Mouse (Mus musculus) midbrain, embryonic 13.5 days (tissue): ENCODE data around the gene Rap1gap. TPM values are rescaled to one million over a fixed set of nuclear protein-coding genes. Genes with fewer than 3 reads are reported as not detected.

ENCODE experiments used
- ATAC-seq: fragments of 200-750 bp; cut with Nextera tagmentation; 2 replicates; pipeline ENCODE4 v1.8.0; 2017; ENCODE audit warnings: mild to moderate bottlenecking, moderate TSS enrichment, moderate library complexity
- H3K27ac ChIP-seq: fragments of 300-500 bp; sonication (generic); 2 replicates; pipeline ENCODE4 v1.5.1; 2015; ENCODE audit warnings: inconsistent platforms, mild to moderate bottlenecking, moderate library complexity
- H3K27me3 ChIP-seq: fragments of 300-500 bp; sonication (generic); 2 replicates; pipeline ENCODE4 v1.6.1; 2015; ENCODE audit warnings: mild to moderate bottlenecking, inconsistent platforms
- H3K36me3 ChIP-seq: fragments of 300-500 bp; sonication (generic); 2 replicates; pipeline ENCODE4 v1.6.1; 2015; ENCODE audit warnings: mild to moderate bottlenecking, inconsistent platforms
- H3K4me1 ChIP-seq: fragments of 300-500 bp; sonication (generic); replicated peaks from 2 replicates; pipeline ENCODE4 v1.6.1; 2015; ENCODE audit warnings: inconsistent platforms
- H3K4me2 ChIP-seq: fragments of 300-500 bp; sonication (generic); replicated peaks from 2 replicates; pipeline ENCODE4 v1.6.1; 2015; ENCODE audit warnings: moderate library complexity, mild to moderate bottlenecking, inconsistent platforms
- H3K4me3 ChIP-seq: fragments of 300-500 bp; sonication (generic); replicated peaks from 2 replicates; pipeline ENCODE4 v1.5.1; 2015; ENCODE audit warnings: mild to moderate bottlenecking, inconsistent platforms
- H3K9ac ChIP-seq: fragments of 300-500 bp; sonication (generic); replicated peaks from 2 replicates; pipeline ENCODE4 v1.6.1; 2015; ENCODE audit warnings: mild to moderate bottlenecking, inconsistent platforms
- H3K9me3 ChIP-seq: fragments of 300-500 bp; sonication (generic); 2 replicates; pipeline ENCODE4 v1.6.1; 2016; ENCODE audit warnings: mild to moderate bottlenecking, inconsistent platforms
- WGBS: fragments of 180-500 bp; shearing (Covaris S2); methylation state at CpG from one replicate; pipeline ENCODE4 v1.1.7; 2015; 5-methylcytosine and 5-hydroxymethylcytosine counted together
- polyA plus RNA-seq: library from polyadenylated mRNA; unstranded; fragments of >200 nt; fragmentation: Nextera tagmentation; extraction: Ambion mirVana; gene quantifications from 2 replicates; pipeline ENCODE4 v1.2.1, GENCODE M21; 2015

Rap1gap gene
- polyA plus RNA-seq, 1 experiment from 2014 or later = 30.4 TPM

DNA sequence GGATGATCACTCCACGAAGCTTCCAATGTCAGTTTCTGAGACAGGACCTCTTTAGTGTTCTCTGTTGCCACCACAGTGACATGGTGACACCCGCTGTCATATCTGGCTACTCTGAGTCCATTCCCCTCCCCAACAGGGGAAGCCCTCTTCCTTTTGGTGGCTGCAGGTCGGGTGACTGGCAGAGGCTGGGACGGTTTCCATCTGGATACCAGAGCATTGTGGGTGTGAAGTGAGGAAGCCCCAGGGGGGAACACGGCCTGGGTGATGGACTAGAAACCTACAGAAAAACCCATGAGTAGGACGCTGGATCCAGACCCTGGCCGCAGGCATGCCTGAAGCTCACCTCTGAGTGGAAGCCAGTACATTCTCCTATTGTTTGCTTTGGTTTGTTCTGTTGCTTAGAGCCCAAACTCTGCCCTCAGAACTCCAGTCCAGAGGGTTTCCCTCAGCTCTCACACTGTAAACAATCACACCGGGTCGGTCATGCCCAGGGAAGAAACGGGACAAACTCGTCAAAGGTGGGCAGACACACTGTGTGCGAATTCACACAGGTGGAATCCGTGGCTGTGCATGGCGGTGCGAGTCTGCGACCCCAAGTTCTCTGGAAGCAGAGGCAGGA, 108.0 kb downstream of the Rap1gap start:
- WGBS = 87% methylated on average over 16 of the region's 16 CpGs

GRCm38 (mm10) chr4:137773369-137773899, 108.9 kb downstream of the Rap1gap start:
- Histone ChIP-seq H3K9ac (no peak overlapping the region), H3K4me3 (no peak overlapping the region), H3K27ac (no peak overlapping the region), H3K4me1 (0 out of 2 replicates have a peak, but pooled peaks cover 8% of the 10 kb centered on the region), H3K4me2 (no peak overlapping the region), H3K36me3 (no peaks in the 10 kb centered on the region), H3K9me3 (no peaks in the 10 kb centered on the region), H3K27me3 (no peaks in the 10 kb centered on the region)
- no peak for ATAC-seq
- 9% methylated on average over 2 of the region's 2 CpGs for WGBS

More for the DNA sequence above, 108.0 kb downstream of the Rap1gap start:
- Histone ChIP-seq H3K36me3 (no peaks in the 10 kb centered on the region), H3K4me3 (no peak overlapping the region), H3K4me1 (0 out of 2 replicates have a peak, but pooled peaks cover 11% of the 10 kb centered on the region), H3K27me3 (no peaks in the 10 kb centered on the region), H3K4me2 (no peak overlapping the region), H3K27ac (no peak overlapping the region), H3K9ac (no peak overlapping the region), H3K9me3 (no peaks in the 10 kb centered on the region)
- ATAC-seq = no peak

DNA sequence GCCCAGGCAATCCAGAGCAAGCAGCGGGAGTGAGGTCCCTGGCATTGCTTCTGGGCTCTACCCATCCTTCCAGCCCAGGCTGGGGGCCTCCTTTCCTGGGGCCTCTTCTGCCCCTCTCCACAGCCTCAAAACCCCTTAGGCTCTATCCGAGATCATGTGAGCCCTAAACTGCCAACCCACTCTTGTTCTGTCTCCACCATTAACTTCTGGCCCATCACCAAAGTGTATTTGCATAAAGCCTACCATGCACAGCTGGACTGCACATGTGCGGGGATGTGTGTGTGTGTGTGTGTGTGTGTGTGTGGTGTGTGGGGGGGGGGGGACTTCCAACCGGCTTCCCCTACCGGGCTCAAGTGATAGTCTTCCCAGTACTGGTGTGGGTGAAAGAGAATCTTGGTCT, 109.5 kb downstream of the Rap1gap start:
- H3K27ac ChIP-seq = no peak overlapping the region
- WGBS = 66% methylated on average over 3 of the region's 5 CpGs
- H3K9me3 ChIP-seq = no peaks in the 10 kb centered on the region
- ATAC-seq = no peak
- no peak overlapping the region for H3K4me2 ChIP-seq
- H3K9ac ChIP-seq = no peak overlapping the region
- 0 out of 2 replicates have a peak, but pooled peaks cover 6% of the 10 kb centered on the region for H3K4me1 ChIP-seq
- no peaks in the 10 kb centered on the region for H3K27me3 ChIP-seq
- no peak overlapping the region for H3K4me3 ChIP-seq
- H3K36me3 ChIP-seq = no peaks in the 10 kb centered on the region

DNA sequence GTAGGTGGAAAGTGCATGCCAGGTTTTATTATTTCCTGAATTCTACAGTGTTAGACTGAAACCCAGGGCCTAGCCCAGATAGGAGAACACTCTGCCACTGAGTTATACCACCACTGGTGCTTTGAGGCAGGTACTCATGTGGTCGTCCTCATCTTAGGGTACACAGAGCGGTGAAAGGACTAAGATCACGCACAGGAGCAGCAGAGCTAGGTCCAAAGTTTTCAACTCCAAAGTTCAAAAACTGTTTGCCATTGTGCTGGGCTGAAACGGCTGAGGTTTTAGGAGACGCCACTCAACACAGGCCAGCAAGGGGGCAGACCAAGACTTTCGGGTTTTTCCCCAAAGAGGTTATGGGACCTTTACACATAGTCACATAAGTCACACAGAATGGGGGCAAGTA, 110.0 kb downstream of the Rap1gap start:
- ATAC-seq = no peak
- H3K4me3 ChIP-seq = no peak overlapping the region
- no peaks in the 10 kb centered on the region for H3K9me3 ChIP-seq
- no peaks in the 10 kb centered on the region for H3K27me3 ChIP-seq
- no peak overlapping the region for H3K27ac ChIP-seq
- H3K4me2 ChIP-seq = no peak overlapping the region
- 0 out of 2 replicates have a peak, but pooled peaks cover 6% of the 10 kb centered on the region for H3K4me1 ChIP-seq
- WGBS = 88% methylated on average over 6 of the region's 6 CpGs
- no peak overlapping the region for H3K9ac ChIP-seq
- no peaks in the 10 kb centered on the region for H3K36me3 ChIP-seq

DNA sequence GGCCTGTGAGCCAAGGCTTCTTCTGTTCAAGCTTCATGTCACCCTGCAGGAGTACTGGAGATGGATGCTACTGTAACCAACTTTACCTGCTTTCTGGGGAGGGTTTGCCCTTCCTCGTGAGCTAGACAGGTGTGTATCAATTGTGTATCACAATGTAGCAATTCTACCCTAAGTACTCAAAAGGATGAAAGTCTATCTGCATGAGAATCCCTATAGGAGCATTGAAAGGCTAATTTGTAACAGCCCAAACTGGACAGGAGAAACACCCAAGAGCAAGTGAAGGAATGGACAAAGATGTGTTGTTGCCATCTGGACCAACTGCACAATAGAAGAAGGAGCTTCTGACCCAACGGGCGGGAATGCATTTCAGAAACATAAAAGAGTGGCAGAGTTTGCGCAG, 113.3 kb downstream of the Rap1gap start:
- no peak overlapping the region for H3K4me3 ChIP-seq
- H3K27ac ChIP-seq = no peak overlapping the region
- H3K9me3 ChIP-seq = no peaks in the 10 kb centered on the region
- no peak overlapping the region for H3K9ac ChIP-seq
- 0 out of 2 replicates have a peak, but pooled peaks cover 6% of the 10 kb centered on the region for H3K4me1 ChIP-seq
- H3K27me3 ChIP-seq = no peaks in the 10 kb centered on the region
- H3K4me2 ChIP-seq = no peak overlapping the region
- H3K36me3 ChIP-seq = no peaks in the 10 kb centered on the region
- 86% methylated on average over 4 of the region's 4 CpGs for WGBS
- ATAC-seq = no peak

DNA sequence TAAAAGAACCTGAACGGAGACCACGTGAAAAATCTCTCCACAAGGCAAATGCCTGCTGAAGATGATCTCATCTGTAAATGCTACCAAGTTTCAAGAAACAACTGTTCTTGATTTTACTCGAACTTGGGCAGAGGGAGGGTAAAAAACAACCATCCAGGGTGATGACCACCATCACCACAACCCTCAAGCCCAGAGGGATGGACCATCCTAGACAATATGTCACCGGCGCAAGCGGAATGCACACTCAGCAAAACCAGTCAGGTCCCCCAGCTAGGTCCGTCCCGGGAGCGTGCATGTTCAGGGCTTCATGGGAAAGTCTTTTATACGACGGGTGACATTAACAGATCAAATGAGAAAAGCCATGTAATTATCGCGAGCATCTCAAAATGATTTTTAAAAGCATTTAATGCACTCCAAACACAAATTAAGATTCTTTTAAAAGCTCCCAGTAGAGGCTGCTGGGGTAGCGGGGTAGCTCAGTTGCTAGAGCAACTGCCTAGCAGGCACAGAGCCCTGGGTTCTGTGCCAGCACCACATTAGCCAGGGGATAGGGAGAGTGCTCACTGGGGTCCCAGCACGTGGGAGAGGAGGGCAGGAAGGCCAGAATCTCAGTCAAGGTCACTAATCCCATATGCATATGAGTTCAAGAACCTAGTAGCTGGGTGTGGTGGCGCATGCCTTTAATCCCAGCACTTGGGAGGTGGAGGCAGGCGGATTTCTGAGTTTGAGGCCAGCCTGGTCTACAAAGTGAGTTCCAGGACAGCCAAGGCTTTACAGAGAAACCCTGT, 114.1 kb downstream of the Rap1gap start:
- Histone ChIP-seq H3K4me1 (peaks cover 6% of the 10 kb centered on the region), H3K27ac (no peak overlapping the region), H3K27me3 (no peaks in the 10 kb centered on the region), H3K4me3 (no peak overlapping the region), H3K9ac (no peak overlapping the region), H3K9me3 (no peaks in the 10 kb centered on the region), H3K4me2 (no peak overlapping the region), H3K36me3 (no peaks in the 10 kb centered on the region)
- ATAC-seq = no peak
- WGBS = 80% methylated on average over 17 of the region's 17 CpGs

Other genes starting within 250 kb of the Rap1gap start
- gene Cela3b, start 234.2 kb upstream of the Rap1gap start, polyA plus RNA-seq = not detected in 2 replicates
- gene 1700013G24Rik, start 211.4 kb upstream of the Rap1gap start, polyA plus RNA-seq = not detected in 2 replicates
- 4.2 and 5.0 TPM in 2 replicates for gene Hspg2, start 196.0 kb upstream of the Rap1gap start, polyA plus RNA-seq
- gene Ldlrad2, start 90.2 kb upstream of the Rap1gap start, polyA plus RNA-seq = 0.58 TPM in 1 of 2 replicates, not detected in the other
- gene Usp48, start 71.0 kb upstream of the Rap1gap start, polyA plus RNA-seq = 71.7 and 72.9 TPM in 2 replicates
- 8.0 and 9.3 TPM in 2 replicates for gene Alpl, start 131.7 kb downstream of the Rap1gap start, polyA plus RNA-seq
- gene Ece1, start 197.5 kb downstream of the Rap1gap start, polyA plus RNA-seq = 12.7 and 19.4 TPM in 2 replicates